Mouse (Mus musculus): ENCODE data around the gene Tmem79.

DNA sequence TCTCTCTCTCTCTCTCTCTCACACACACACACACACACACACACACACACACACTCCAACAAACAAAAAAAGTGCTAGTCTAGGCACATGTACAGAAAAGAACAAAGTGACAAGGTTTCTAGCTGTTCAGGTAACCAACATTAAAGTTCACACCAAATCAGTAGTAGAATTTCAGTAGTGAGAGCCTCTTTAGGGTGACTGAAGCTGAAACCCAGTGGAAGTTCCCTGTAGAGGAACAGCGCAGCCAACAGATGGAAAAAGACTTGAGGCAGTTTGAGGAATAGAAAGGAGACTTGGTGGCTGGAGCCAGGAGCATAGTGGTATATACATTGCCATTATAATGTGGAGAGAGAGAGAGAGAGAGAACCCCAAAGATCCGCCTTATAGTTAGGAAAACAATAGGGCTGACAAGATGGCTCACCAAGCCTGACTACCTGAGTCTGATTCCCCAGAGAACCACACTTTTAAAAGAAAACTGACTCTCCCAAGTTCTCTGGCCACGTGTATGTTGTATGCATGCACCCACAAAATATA, 979 bp downstream of the Tmem79 start:
- TF ChIP-seq CTCF (IDR thresholded peaks at IDR 0.05; ENCODE audit: borderline replicate concordance, control insufficient read depth, extremely low read depth, insufficient read depth, low read length, poor library complexity) (no peak), POLR2A (IDR thresholded peaks at IDR 0.05; ENCODE audit: control insufficient read depth, extremely low read depth, insufficient read depth, low read length, poor library complexity) (no peak)
